Mouse (Mus musculus) regulatory T cell (primary cell): ENCODE data around the gene Wdr20.
"Not testable (repeated sequence)": the region's sequence is repeated elsewhere in the genome, so short reads cannot be mapped to it uniquely, and the experiment has no call there.

ENCODE experiments used
- in situ Hi-C: fragments of 300-600 bp; cut with MboI, MseI; formaldehyde crosslinking; loops from one replicate; pipeline ENCODE4 v1.15.1; 2025; ENCODE audit warnings: high pct_unique_total_duplicates

The Wdr20 gene

GRCm38 (mm10) chr12:110737170-110738157 lies at the start of gene Wdr20:
Wdr20 (plus strand) TSS chr12:110737944.
- in situ Hi-C loops: no loop called here

- in situ Hi-C loops: not testable (repeated sequence)
Measured at GRCm38 (mm10) chr12:110688921-110689320, 48.8 kb upstream of the Wdr20 start.

- in situ Hi-C loops: no loop called here
Measured at GRCm38 (mm10) chr12:110689919-110690643, 47.7 kb upstream of the Wdr20 start.

- in situ Hi-C loops: not testable (repeated sequence)
Measured at GRCm38 (mm10) chr12:110693378-110693777, 44.4 kb upstream of the Wdr20 start.

GRCm38 (mm10) chr12:110695676-110696171 lies 42.0 kb upstream of the Wdr20 start:
- in situ Hi-C loops: no loop called here

GRCm38 (mm10) chr12:110696173-110696974 lies 41.4 kb upstream of the Wdr20 start:
- in situ Hi-C loops: no loop called here

- in situ Hi-C loops: no loop called here
Measured at GRCm38 (mm10) chr12:110696975-110697400, 40.8 kb upstream of the Wdr20 start.

GRCm38 (mm10) chr12:110697457-110697856 lies 40.3 kb upstream of the Wdr20 start:
- in situ Hi-C loops: no loop called here

GRCm38 (mm10) chr12:110698080-110698479 lies 39.7 kb upstream of the Wdr20 start:
- in situ Hi-C loops: no loop called here

GRCm38 (mm10) chr12:110698523-110699170 lies 39.1 kb upstream of the Wdr20 start:
- in situ Hi-C loops: no loop called here

- in situ Hi-C loops: no loop called here
Measured at GRCm38 (mm10) chr12:110699171-110699547, 38.6 kb upstream of the Wdr20 start.

- in situ Hi-C loops: no loop called here
Measured at GRCm38 (mm10) chr12:110700730-110701129, 37.0 kb upstream of the Wdr20 start.

GRCm38 (mm10) chr12:110701363-110701762 lies 36.4 kb upstream of the Wdr20 start:
- in situ Hi-C loops: not testable (repeated sequence)

- in situ Hi-C loops: no loop called here
Measured at GRCm38 (mm10) chr12:110702556-110702955, 35.2 kb upstream of the Wdr20 start, which contains the start of gene Hsp90aa1. Hsp90aa1 (minus strand) TSS chr12:110702728.

GRCm38 (mm10) chr12:110703008-110703471 lies 34.7 kb upstream of the Wdr20 start:
- in situ Hi-C loops: no loop called here

- in situ Hi-C loops: no loop called here
Measured at GRCm38 (mm10) chr12:110703682-110704081, 34.1 kb upstream of the Wdr20 start.

GRCm38 (mm10) chr12:110705419-110705818 lies 32.3 kb upstream of the Wdr20 start:
- in situ Hi-C loops: not testable (repeated sequence)

- in situ Hi-C loops: no loop called here
Measured at GRCm38 (mm10) chr12:110706337-110707231, 31.2 kb upstream of the Wdr20 start.

GRCm38 (mm10) chr12:110707451-110707850 lies 30.3 kb upstream of the Wdr20 start:
- in situ Hi-C loops: no loop called here

GRCm38 (mm10) chr12:110711270-110711669 lies 26.5 kb upstream of the Wdr20 start:
- in situ Hi-C loops: loop anchor here (10.0 kb wide), 1 partner anchor 134 kb away; the partner anchor contains the start of gene Mok
